Mouse (Mus musculus) spleen, adult 2 months (tissue): Measurements from ENCODE around the gene Pttg1. TPM values are rescaled to one million over a fixed set of nuclear protein-coding genes. Genes with fewer than 3 reads are reported as not detected.

ENCODE experiments used
- DNase-seq, 2 experiments: peaks; one replicate each; pipeline versions ENCODE4 v3.0.0 to v3.0.0-alpha.2; 2012 to 2021; ENCODE audit warnings: low spot score in 2 of 2, low read depth in 1 of 2
- H3K27ac ChIP-seq: fragments of 200-500 bp; 2 replicates; pipeline ENCODE4 v1.5.1; 2012; ENCODE audit warnings: low read length, inconsistent platforms; ENCODE audit not compliant: insufficient read depth
- H3K27me3 ChIP-seq: fragments of 200-500 bp; 2 replicates; pipeline ENCODE4 v1.6.1; 2012; ENCODE audit warnings: mild to moderate bottlenecking, moderate library complexity, low read length, inconsistent platforms; ENCODE audit not compliant: control insufficient read depth, insufficient read depth
- H3K36me3 ChIP-seq: fragments of 200-500 bp; 2 replicates; pipeline ENCODE4 v1.6.1; 2012; ENCODE audit warnings: mild to moderate bottlenecking, low read length, inconsistent platforms; ENCODE audit not compliant: control insufficient read depth, insufficient read depth
- H3K4me1 ChIP-seq: fragments of 200-500 bp; 2 replicates; pipeline ENCODE4 v1.6.1; 2011; ENCODE audit warnings: inconsistent platforms; ENCODE audit not compliant: control insufficient read depth, insufficient read depth, insufficient read length
- H3K4me3 ChIP-seq: fragments of 200-500 bp; 2 replicates; pipeline ENCODE4 v1.5.1; 2011; ENCODE audit warnings: mild to moderate bottlenecking, inconsistent platforms; ENCODE audit not compliant: insufficient read depth, insufficient read length; ENCODE audit errors: extremely low read depth
- CTCF ChIP-seq: fragments of 200-500 bp; IDR thresholded peaks from 2 replicates; pipeline ENCODE4 v1.5.1; 2011; ENCODE audit warnings: mild to moderate bottlenecking, inconsistent platforms; ENCODE audit not compliant: insufficient read depth, insufficient read length, insufficient replicate concordance; ENCODE audit errors: extremely low read depth
- POLR2A ChIP-seq: fragments of 200-500 bp; IDR thresholded peaks from 2 replicates; pipeline ENCODE4 v1.6.1; 2011; ENCODE audit warnings: low read depth, low read length, inconsistent platforms
- WGBS: fragments of 180-500 bp; shearing (Covaris S2); methylation state at CpG from one replicate; pipeline ENCODE4 v1.1.7; 2018; 5-methylcytosine and 5-hydroxymethylcytosine counted together
- polyA plus RNA-seq: library from polyadenylated mRNA; depleted of rRNA; stranded (reverse); fragments of >200 nt; gene quantifications from 2 replicates; pipeline ENCODE4 v1.2.3, GENCODE M21; 2012

Gene Pttg1
- polyA plus RNA-seq, 1 experiment: 15.6 TPM

DNA sequence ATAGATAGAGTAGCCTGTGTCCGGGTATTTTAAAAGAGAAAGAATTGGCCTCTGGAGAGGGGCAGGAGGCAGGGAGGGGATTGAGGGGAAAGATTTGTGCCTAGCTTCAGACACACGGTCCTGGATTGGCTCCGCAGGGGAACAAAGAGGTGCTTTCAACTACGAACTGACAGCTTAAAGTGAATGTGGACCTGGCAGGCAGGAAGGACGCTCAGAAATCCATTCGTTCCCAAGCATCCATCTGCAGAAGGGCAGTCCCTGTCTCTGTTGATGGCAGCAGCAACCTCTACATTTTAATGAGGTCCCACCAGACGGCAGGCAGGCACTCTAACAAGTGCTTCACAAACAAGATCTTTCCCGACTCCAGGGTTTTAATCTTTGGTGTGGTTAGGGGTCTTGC, 40.3 kb downstream of the Pttg1 start:
- no peak overlapping the region for H3K27ac ChIP-seq
- TF ChIP-seq CTCF (no peak), POLR2A (no peak)
- DNase-seq: no peak
- H3K27me3 ChIP-seq: no peaks in the 10 kb centered on the region
- peak overlapping the region; percentile 1; the same call in 1 of the 2 replicates for H3K4me3 ChIP-seq
- WGBS: 26% methylated on average over 8 of the region's 8 CpGs
- peaks cover 36% of the 10 kb centered on the region; the same call in 1 of the 2 replicates for H3K4me1 ChIP-seq
- no peaks in the 10 kb centered on the region for H3K36me3 ChIP-seq

DNA sequence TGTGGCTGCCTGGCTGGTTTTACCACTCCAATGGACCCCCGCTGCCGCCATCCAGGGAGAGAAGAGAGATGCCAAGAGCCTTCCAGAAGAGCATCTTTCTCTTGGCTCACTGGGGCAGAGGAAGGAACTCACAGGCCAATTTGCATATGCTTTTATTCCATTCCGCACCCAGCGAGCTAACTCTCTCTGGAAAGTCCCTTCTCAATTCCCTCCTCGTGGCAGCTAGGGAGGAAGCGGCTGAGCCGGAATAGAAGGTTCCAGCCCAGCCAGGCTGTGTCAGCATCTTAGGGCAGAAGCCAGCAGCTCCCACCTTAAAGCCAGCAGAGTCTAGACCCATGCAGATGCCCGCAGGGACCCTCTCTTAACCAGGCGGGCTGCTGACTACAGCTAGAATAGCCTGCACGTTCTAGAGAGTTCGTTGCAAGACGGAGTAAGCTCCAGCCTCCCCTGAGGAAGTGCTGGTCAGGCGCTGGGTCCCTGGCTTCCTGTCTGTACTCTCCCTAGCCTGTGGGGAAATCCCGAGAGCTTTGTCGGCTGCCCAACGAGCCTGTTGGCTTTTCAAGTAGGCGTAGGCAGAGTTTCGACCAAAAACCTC, 40.9 kb downstream of the Pttg1 start:
- Histone ChIP-seq H3K4me3 (peak overlapping the region; percentile 57), H3K4me1 (peaks cover 36% of the 10 kb centered on the region; the same call in 1 of the 2 replicates), H3K27me3 (no peaks in the 10 kb centered on the region), H3K36me3 (no peaks in the 10 kb centered on the region), H3K27ac (peak overlapping the region; percentile 87)
- no peak for TF ChIP-seq POLR2A
- DNase-seq: peak; percentile 68 to 72
- WGBS: under 1% methylated on average over 18 of the region's 18 CpGs

- H3K4me3 ChIP-seq: peak overlapping the region; percentile 24
- H3K27ac ChIP-seq: no peak overlapping the region
- no peaks in the 10 kb centered on the region for H3K36me3 ChIP-seq
- WGBS: 61% methylated on average over 2 of the region's 2 CpGs
- peaks cover 32% of the 10 kb centered on the region; the same call in 1 of the 2 replicates for H3K4me1 ChIP-seq
- TF ChIP-seq CTCF (no peak), POLR2A (no peak)
- DNase-seq: no peak
- no peaks in the 10 kb centered on the region for H3K27me3 ChIP-seq
These were observed 42.5 kb downstream of the Pttg1 start for GRCm38 (mm10) chr11:43383581-43383980.

DNA sequence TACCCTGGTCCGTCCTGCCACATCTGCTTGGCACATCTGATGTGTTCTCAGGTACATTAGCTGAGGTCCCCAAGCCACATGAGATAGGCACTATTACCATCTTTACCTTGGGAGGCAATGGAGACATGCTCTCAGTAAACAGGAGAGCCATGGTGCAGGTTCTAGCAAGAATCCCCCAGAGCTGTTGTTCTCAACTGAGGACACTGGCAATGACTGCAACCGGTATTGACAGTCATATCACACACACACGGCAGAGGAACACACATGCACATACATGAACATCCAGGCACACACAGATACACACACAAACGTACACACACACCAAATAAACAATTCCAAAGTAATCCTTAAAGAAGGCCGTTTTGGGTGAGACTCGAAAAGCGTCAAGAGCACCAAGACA, 45.1 kb downstream of the Pttg1 start:
- H3K4me3 ChIP-seq: no peak overlapping the region
- WGBS: 89% methylated on average over 7 of the region's 7 CpGs
- TF ChIP-seq POLR2A (no peak), CTCF (no peak)

DNA sequence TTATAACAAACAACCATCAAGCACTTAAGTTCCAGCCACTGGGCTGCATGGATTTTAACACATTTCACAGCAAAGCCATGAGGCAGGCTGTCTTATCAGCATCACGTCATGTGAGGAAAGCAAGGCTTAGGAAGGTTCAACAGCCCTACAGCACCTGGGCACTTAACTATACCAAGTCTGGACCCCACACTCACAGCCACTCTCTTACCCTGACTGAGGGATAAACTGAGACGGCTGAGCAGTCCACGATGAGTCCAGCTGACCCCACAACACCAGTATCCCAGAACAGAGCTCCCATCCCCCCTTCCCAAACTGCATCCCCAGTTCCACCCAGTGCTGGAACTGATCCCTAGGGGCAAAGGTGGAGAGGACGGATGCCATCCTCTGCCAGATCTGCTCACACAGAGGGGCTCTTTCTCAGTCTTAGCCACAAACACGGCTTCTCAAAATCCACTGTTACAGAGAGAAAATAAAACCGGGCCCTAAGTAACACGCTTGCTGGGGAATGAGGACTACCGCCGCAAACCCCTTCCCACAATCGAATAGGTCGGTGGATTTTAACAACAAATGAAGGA, 46.1 kb downstream of the Pttg1 start:
- 91% methylated on average over 11 of the region's 11 CpGs for WGBS
- TF ChIP-seq CTCF (no peak), POLR2A (no peak)
- Histone ChIP-seq H3K4me3 (no peak overlapping the region), H3K4me1 (peaks cover 4% of the 10 kb centered on the region; the same call in 1 of the 2 replicates), H3K36me3 (no peaks in the 10 kb centered on the region), H3K27me3 (no peaks in the 10 kb centered on the region), H3K27ac (no peak overlapping the region)
- DNase-seq: no peak

More for the DNA sequence above, 45.1 kb downstream of the Pttg1 start:
- DNase-seq: no peak
- Histone ChIP-seq H3K4me1 (peaks cover 8% of the 10 kb centered on the region; the same call in 1 of the 2 replicates), H3K36me3 (no peaks in the 10 kb centered on the region), H3K27me3 (no peaks in the 10 kb centered on the region), H3K27ac (no peak overlapping the region)

DNA sequence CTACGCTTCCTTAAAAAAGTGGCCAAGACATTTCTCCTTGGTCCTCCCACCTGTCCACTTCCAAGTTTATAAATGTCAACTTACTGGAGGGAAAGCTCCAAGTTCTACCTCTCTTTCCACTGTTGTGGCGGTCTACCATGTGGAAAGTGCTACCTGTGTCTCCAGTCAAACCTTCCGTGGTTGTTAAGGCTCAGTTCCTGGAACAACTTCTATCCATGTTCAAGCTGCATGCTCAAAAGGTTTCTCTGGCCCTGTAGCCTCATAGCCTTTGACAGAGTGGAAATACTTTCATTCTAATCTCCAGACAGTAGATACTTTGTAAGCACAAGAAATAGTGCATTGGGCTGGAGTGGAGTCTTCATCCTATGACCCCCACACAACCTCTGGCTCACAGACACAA, 46.6 kb downstream of the Pttg1 start:
- H3K36me3 ChIP-seq: no peaks in the 10 kb centered on the region
- DNase-seq: no peak
- no peak for TF ChIP-seq POLR2A
- no peak for TF ChIP-seq CTCF
- 91% methylated on average over 3 of the region's 3 CpGs for WGBS
- no peaks in the 10 kb centered on the region for H3K27me3 ChIP-seq
- no peak overlapping the region for H3K4me3 ChIP-seq
- no peak overlapping the region for H3K27ac ChIP-seq
- H3K4me1 ChIP-seq: peaks cover 4% of the 10 kb centered on the region; the same call in 1 of the 2 replicates
